Mouse (Mus musculus): ENCODE measurements around the gene Gm47955. TPM values are rescaled to one million over a fixed set of nuclear protein-coding genes. Genes with fewer than 3 reads are reported as not detected.

The Gm47955 gene
- total and polyA plus RNA-seq, 3 experiments: not detected

DNA sequence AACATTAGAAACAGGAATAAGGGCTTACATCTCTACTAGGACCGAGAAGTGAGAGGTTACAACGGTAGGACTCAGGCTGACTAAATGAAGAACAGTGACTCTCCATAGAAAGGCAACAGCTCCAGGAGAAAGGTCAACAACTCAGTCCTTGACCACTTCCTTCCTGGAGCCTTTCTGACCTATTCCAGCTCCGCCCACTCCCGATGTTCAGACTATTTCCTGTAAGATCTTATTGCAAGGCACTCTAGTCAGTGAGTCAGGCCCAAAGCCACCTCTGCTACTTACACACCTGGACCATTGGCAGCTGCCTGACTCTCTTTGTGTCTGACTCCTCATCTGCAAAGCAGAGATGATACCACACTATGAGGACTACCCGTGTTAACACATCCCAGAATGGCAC, 15.7 kb downstream of the Gm47955 start:
- no peak for TF ChIP-seq JUND (IDR thresholded peaks at IDR 0.05; ENCODE audit: low read depth, low read length)
- no peak for TF ChIP-seq ZKSCAN1 (IDR thresholded peaks at IDR 0.05; ENCODE audit: low read depth, low read length)
- no peak for TF ChIP-seq MAX (IDR thresholded peaks at IDR 0.05; ENCODE audit: low read length)
- TF ChIP-seq HCFC1 (IDR thresholded peaks at IDR 0.05; ENCODE audit: low read depth, low read length): no peak
- TF ChIP-seq POLR2AphosphoS5 (IDR thresholded peaks at IDR 0.05; ENCODE audit: borderline replicate concordance, low read depth, low read length): no peak
- TF ChIP-seq ZNF384 (IDR thresholded peaks at IDR 0.05; ENCODE audit: low read depth, low read length): no peak
- no peak for TF ChIP-seq SIN3A (IDR thresholded peaks at IDR 0.05; ENCODE audit: low read length)
- TF ChIP-seq MEF2A (IDR thresholded peaks at IDR 0.05; ENCODE audit: extremely low read depth, insufficient replicate concordance, low read depth, low read length, poor library complexity, severe bottlenecking): no peak
- TF ChIP-seq RAD21 (IDR thresholded peaks at IDR 0.05; ENCODE audit: low read depth, low read length): no peak
- no peak for TF ChIP-seq RCOR1 (IDR thresholded peaks at IDR 0.05; ENCODE audit: low read depth, low read length)
- TF ChIP-seq ZC3H11A (IDR thresholded peaks at IDR 0.05; ENCODE audit: low read depth, low read length): no peak
- no peak for TF ChIP-seq CHD1 (IDR thresholded peaks at IDR 0.05; ENCODE audit: low read depth, low read length)
- no peak for TF ChIP-seq KAT2A (conservative IDR thresholded peaks at IDR 0.05; ENCODE audit: low read depth, low read length)
- TF ChIP-seq BHLHE40 (IDR thresholded peaks at IDR 0.05; ENCODE audit: borderline replicate concordance, low read depth, low read length): no peak
- no peak for TF ChIP-seq ELF1 (IDR thresholded peaks at IDR 0.05; ENCODE audit: low read depth, low read length)
- TF ChIP-seq CHD2 (IDR thresholded peaks at IDR 0.05; ENCODE audit: low read length): no peak
- TF ChIP-seq ETS1 (IDR thresholded peaks at IDR 0.05; ENCODE audit: low read depth, low read length): no peak
- no peak for TF ChIP-seq USF2 (IDR thresholded peaks at IDR 0.05; ENCODE audit: borderline replicate concordance in 1 of 2, insufficient read depth in 1 of 2, low read depth in 1 of 2, low read length in 2 of 2)
- TF ChIP-seq TAL1 (IDR thresholded peaks at IDR 0.05; ENCODE audit: low read length): no peak
- no peak for TF ChIP-seq GABPA (IDR thresholded peaks at IDR 0.05; ENCODE audit: low read depth, low read length)
- no peaks in the 10 kb centered on the region for H3K4me1 ChIP-seq (ENCODE audit: control insufficient read depth in 1 of 2, insufficient read depth in 2 of 2, low read length in 2 of 2)
- peaks cover 0 to 1% of the 10 kb centered on the region in 2 experiments; a peak in 2 of 4 replicates for H3K27me3 ChIP-seq (ENCODE audit: control insufficient read depth in 1 of 2, insufficient read depth in 2 of 2, low read length in 2 of 2)
- no peak for DNase-seq (ENCODE audit: low read depth, low spot score)
- H3K9ac ChIP-seq (ENCODE audit: control insufficient read depth, low read depth, low read length, poor library complexity, severe bottlenecking): no peak overlapping the region
- H3K36me3 ChIP-seq (ENCODE audit: control insufficient read depth in 1 of 2, insufficient read depth in 2 of 2, low read length in 2 of 2): no peaks in the 10 kb centered on the region
- no peaks in the 10 kb centered on the region for H3K79me2 ChIP-seq (ENCODE audit: control insufficient read depth, insufficient read depth, low read length, poor library complexity)
- H3K4me3 ChIP-seq (ENCODE audit: control insufficient read depth in 1 of 2, insufficient read depth in 1 of 2, low read depth in 2 of 2, low read length in 2 of 2): no peak overlapping the region
- no peaks in the 10 kb centered on the region for H3K9me3 ChIP-seq (replicated peaks; ENCODE audit: insufficient read depth, low read length)
- H3K27ac ChIP-seq (ENCODE audit: control insufficient read depth, low read depth, low read length): no peak overlapping the region

- Histone ChIP-seq H3K27me3 (ENCODE audit: control insufficient read depth in 1 of 2, insufficient read depth in 2 of 2, low read length in 2 of 2) (peaks cover 0 to 1% of the 10 kb centered on the region in 2 experiments; a peak in 2 of 4 replicates), H3K27ac (ENCODE audit: control insufficient read depth, low read depth, low read length) (no peak overlapping the region), H3K4me1 (ENCODE audit: control insufficient read depth in 1 of 2, insufficient read depth in 2 of 2, low read length in 2 of 2) (no peaks in the 10 kb centered on the region), H3K9ac (ENCODE audit: control insufficient read depth, low read depth, low read length, poor library complexity, severe bottlenecking) (no peak overlapping the region), H3K79me2 (ENCODE audit: control insufficient read depth, insufficient read depth, low read length, poor library complexity) (no peaks in the 10 kb centered on the region), H3K9me3 (replicated peaks; ENCODE audit: insufficient read depth, low read length) (no peaks in the 10 kb centered on the region), H3K4me3 (ENCODE audit: control insufficient read depth in 1 of 2, insufficient read depth in 1 of 2, low read depth in 2 of 2, low read length in 2 of 2) (no peak overlapping the region), H3K36me3 (ENCODE audit: control insufficient read depth in 1 of 2, insufficient read depth in 2 of 2, low read length in 2 of 2) (no peaks in the 10 kb centered on the region)
- TF ChIP-seq ZC3H11A (IDR thresholded peaks at IDR 0.05; ENCODE audit: low read depth, low read length) (no peak), USF1 (IDR thresholded peaks at IDR 0.05; ENCODE audit: low read depth, low read length) (no peak)
- DNase-seq (ENCODE audit: low read depth, low spot score): no peak
Measured at GRCm38 (mm10) chr1:82977840-82978239, 17.8 kb downstream of the Gm47955 start.

All from MEL (cell line).